Mouse (Mus musculus): ENCODE measurements around the gene Kif23. TPM values are rescaled to one million over a fixed set of nuclear protein-coding genes. Genes with fewer than 3 reads are reported as not detected.

Gene Kif23
- total RNA-seq (2021), result 1 to 10 TPM; 2.2 to 3.0 TPM
- long read RNA-seq, experiment 1, result 0 reads
- long read RNA-seq, experiment 2, partial matches to known transcripts, result 0 of 2 reads
- long read RNA-seq, experiment 2, other reads (novel, unspliced or antisense), result 2 of 2 reads

GRCm38 (mm10) chr9:61946623-61947401 is at the start of gene Kif23:
Gene Kif23, minus strand, starts transcription at chr9:61946774.
- DNase-seq (ENCODE audit: low spot score in 2 of 2), result peak; percentile 98

GRCm38 (mm10) chr9:61991158-61991557 is 44.6 kb upstream of the Kif23 start:
- no peak for DNase-seq (ENCODE audit: low spot score in 2 of 2)

- no peak for DNase-seq (ENCODE audit: low spot score in 2 of 2)
These were observed 44.2 kb upstream of the Kif23 start for GRCm38 (mm10) chr9:61990738-61991137.

GRCm38 (mm10) chr9:61986055-61986454 is 39.5 kb upstream of the Kif23 start:
- DNase-seq (ENCODE audit: low spot score in 2 of 2), result no peak

GRCm38 (mm10) chr9:61985183-61985863 is 38.7 kb upstream of the Kif23 start:
- DNase-seq (ENCODE audit: low spot score in 2 of 2), result peak; percentile 62 to 71

GRCm38 (mm10) chr9:61982940-61983620 is 36.5 kb upstream of the Kif23 start:
- DNase-seq (ENCODE audit: low spot score in 2 of 2), result no peak

- DNase-seq (ENCODE audit: low spot score in 2 of 2), result no peak
These were observed 35.3 kb upstream of the Kif23 start for GRCm38 (mm10) chr9:61981876-61982275.

GRCm38 (mm10) chr9:61979983-61980382 is 33.4 kb upstream of the Kif23 start:
- no peak for DNase-seq (ENCODE audit: low spot score in 2 of 2)

- DNase-seq (ENCODE audit: low spot score in 2 of 2), result no peak
These were observed 30.8 kb upstream of the Kif23 start for GRCm38 (mm10) chr9:61977258-61977945.

GRCm38 (mm10) chr9:61972031-61972430 is 25.5 kb upstream of the Kif23 start:
- DNase-seq (ENCODE audit: low spot score in 2 of 2), result no peak

GRCm38 (mm10) chr9:61971045-61971444 is 24.5 kb upstream of the Kif23 start:
- no peak for DNase-seq (ENCODE audit: low spot score in 2 of 2)

- peak in 1 of 2 experiments; percentile 17 for DNase-seq (ENCODE audit: low spot score in 2 of 2)
These were observed 20.8 kb upstream of the Kif23 start for GRCm38 (mm10) chr9:61967357-61967756.

- no peak for DNase-seq (ENCODE audit: low spot score in 2 of 2)
These were observed 19.4 kb upstream of the Kif23 start for GRCm38 (mm10) chr9:61965987-61966386.

- DNase-seq (ENCODE audit: low spot score in 2 of 2), result peak; percentile 63 to 75
These were observed 18.9 kb upstream of the Kif23 start for GRCm38 (mm10) chr9:61965411-61965930.

- no peak for DNase-seq (ENCODE audit: low spot score in 2 of 2)
These were observed 16.8 kb upstream of the Kif23 start for GRCm38 (mm10) chr9:61963356-61963755.

GRCm38 (mm10) chr9:61961181-61961580 is 14.6 kb upstream of the Kif23 start:
- DNase-seq (ENCODE audit: low spot score in 2 of 2), result no peak

GRCm38 (mm10) chr9:61960753-61961152 is 14.2 kb upstream of the Kif23 start:
- DNase-seq (ENCODE audit: low spot score in 2 of 2), result peak in 1 of 2 experiments; percentile 46

- DNase-seq (ENCODE audit: low spot score in 2 of 2), result no peak
These were observed 13.5 kb upstream of the Kif23 start for GRCm38 (mm10) chr9:61959921-61960569.

- DNase-seq (ENCODE audit: low spot score in 2 of 2), result no peak
These were observed 8.1 kb upstream of the Kif23 start for GRCm38 (mm10) chr9:61954707-61955106.

GRCm38 (mm10) chr9:61952241-61952640 is 5.7 kb upstream of the Kif23 start:
- no peak for DNase-seq (ENCODE audit: low spot score in 2 of 2)
